Mouse (Mus musculus): ENCODE measurements around the gene Vstm2l.

Gene Vstm2l

GRCm38 (mm10) chr2:157914105-157914764 lies at the start of gene Vstm2l:
Gene Vstm2l, plus strand, starts transcription at chr2:157914653.
- no peak for DNase-seq

- no peak for DNase-seq
Observed at GRCm38 (mm10) chr2:157867126-157867525, 47.3 kb upstream of the Vstm2l start.

- peak in 1 of 2 experiments; percentile 7 for DNase-seq
Observed at GRCm38 (mm10) chr2:157870247-157870646, 44.2 kb upstream of the Vstm2l start.

- peak; percentile 47 to 58 for DNase-seq
Observed at GRCm38 (mm10) chr2:157873223-157873622, 41.2 kb upstream of the Vstm2l start.

- no peak for DNase-seq
Observed at GRCm38 (mm10) chr2:157873691-157874090, 40.8 kb upstream of the Vstm2l start.

- DNase-seq, result peak; percentile 29 to 58
Observed at GRCm38 (mm10) chr2:157875111-157875510, 39.3 kb upstream of the Vstm2l start.

GRCm38 (mm10) chr2:157877394-157877793 lies 37.1 kb upstream of the Vstm2l start:
- no peak for DNase-seq

- DNase-seq, result no peak
Observed at GRCm38 (mm10) chr2:157877967-157878366, 36.5 kb upstream of the Vstm2l start.

GRCm38 (mm10) chr2:157881939-157882338 lies 32.5 kb upstream of the Vstm2l start:
- no peak for DNase-seq

- DNase-seq, result peak in 1 of 2 experiments; percentile 13
Observed at GRCm38 (mm10) chr2:157887275-157888025, 27.0 kb upstream of the Vstm2l start.

- DNase-seq, result no peak
Observed at GRCm38 (mm10) chr2:157891166-157891565, 23.3 kb upstream of the Vstm2l start.

- no peak for DNase-seq
Observed at GRCm38 (mm10) chr2:157897131-157897530, 17.3 kb upstream of the Vstm2l start.

- peak; percentile 68 to 83 for DNase-seq
Observed at GRCm38 (mm10) chr2:157913204-157913636, 1.2 kb upstream of the Vstm2l start.

- no peak for DNase-seq
Observed at GRCm38 (mm10) chr2:157913705-157914104, 748 bp upstream of the Vstm2l start.

- no peak for DNase-seq
Observed at GRCm38 (mm10) chr2:157914889-157915517, 550 bp downstream of the Vstm2l start.

- no peak for DNase-seq
Observed at GRCm38 (mm10) chr2:157918529-157918928, 4.1 kb downstream of the Vstm2l start.

GRCm38 (mm10) chr2:157921551-157921950 lies 7.1 kb downstream of the Vstm2l start:
- no peak for DNase-seq

GRCm38 (mm10) chr2:157923406-157923805 lies 9.0 kb downstream of the Vstm2l start:
- DNase-seq, result no peak

GRCm38 (mm10) chr2:157924504-157924903 lies 10.1 kb downstream of the Vstm2l start:
- no peak for DNase-seq

- DNase-seq, result no peak
Observed at GRCm38 (mm10) chr2:157926502-157926901, 12.0 kb downstream of the Vstm2l start.

GRCm38 (mm10) chr2:157926927-157927326 lies 12.5 kb downstream of the Vstm2l start:
- no peak for DNase-seq

- DNase-seq, result no peak
Observed at GRCm38 (mm10) chr2:157927397-157927796, 12.9 kb downstream of the Vstm2l start.

GRCm38 (mm10) chr2:157927815-157928214 lies 13.4 kb downstream of the Vstm2l start:
- no peak for DNase-seq

- no peak for DNase-seq
Observed at GRCm38 (mm10) chr2:157932655-157933054, 18.2 kb downstream of the Vstm2l start.

Data from kidney, adult 8-10 months (tissue).